Mouse (Mus musculus): ENCODE measurements around the gene Olfr1278.
"Not testable (repeated sequence)": the region's sequence is repeated elsewhere in the genome, so short reads cannot be mapped to it uniquely, and the experiment has no call there.

Olfr1278 gene

GRCm38 (mm10) chr2:111289836-111290235 is at the start of gene Olfr1278:
Olfr1278 (plus strand) TSS chr2:111290136.
- DNase-seq, result no peak

GRCm38 (mm10) chr2:111254216-111254615 is 35.7 kb upstream of the Olfr1278 start, which contains the start of gene Olfr1276:
Olfr1276 (plus strand) TSS chr2:111254516.
- DNase-seq, result no peak

GRCm38 (mm10) chr2:111274006-111274405 is 15.9 kb upstream of the Olfr1278 start, which contains the start of gene Olfr1277:
Olfr1277 (minus strand) TSS chr2:111274106.
- no peak for DNase-seq

GRCm38 (mm10) chr2:111298541-111298940 is 8.6 kb downstream of the Olfr1278 start:
- no peak for DNase-seq

- no peak for DNase-seq
Observed at GRCm38 (mm10) chr2:111300374-111300773, 10.4 kb downstream of the Olfr1278 start, which contains the start of gene Olfr1279. Olfr1279 (plus strand) TSS chr2:111300635.

GRCm38 (mm10) chr2:111313717-111314116 is 23.8 kb downstream of the Olfr1278 start, which contains the start of gene Olfr1280:
Olfr1280 (plus strand) TSS chr2:111314017.
- DNase-seq, result no peak

- no peak for DNase-seq
Observed at GRCm38 (mm10) chr2:111326220-111326619, 36.3 kb downstream of the Olfr1278 start, which contains the start of gene Olfr1281. Olfr1281 (plus strand) TSS chr2:111326520.

- DNase-seq, result not testable (repeated sequence)
Observed at GRCm38 (mm10) chr2:111333721-111334120, 43.8 kb downstream of the Olfr1278 start.

GRCm38 (mm10) chr2:111335976-111336375 is 46.0 kb downstream of the Olfr1278 start, which contains the start of gene Olfr1282:
Olfr1282 (minus strand) TSS chr2:111336076.
- DNase-seq, result no peak
